ENCODE assay signal across 9 mouse cellular contexts in the genomic region with DNA sequence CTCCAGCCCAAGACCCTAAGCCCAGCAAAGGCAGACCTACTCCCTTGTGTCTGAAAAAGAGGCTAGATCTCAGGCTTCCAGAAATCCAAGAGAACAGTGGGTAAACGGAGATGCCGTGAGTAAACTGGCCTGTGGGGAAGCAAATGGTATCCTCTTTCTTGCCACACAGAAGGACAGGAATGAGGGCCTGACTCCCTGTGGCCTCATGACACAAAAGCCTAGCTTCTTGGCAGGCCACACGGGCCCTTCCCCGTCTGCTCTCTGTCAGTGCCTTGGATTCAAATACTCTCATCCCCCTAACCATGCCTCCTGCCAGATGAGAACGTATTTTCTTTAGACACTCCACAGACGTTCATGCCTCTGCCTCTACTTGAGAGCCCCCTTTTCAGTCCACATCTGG.
DNase-seq lines count a peak whose midpoint lies in the region; ATAC-seq and TF ChIP-seq lines count a peak whose summit lies in the region.
"Had no signal": no experiment of that assay in that cellular context is flagged by ENCODE, and none has a peak within 500 bp of the region (broad histone marks: within the 10 kb centered on the region; RNA-seq: fewer than 3 reads in every experiment).

No protein-coding gene starts in this region.

- no peaks in the 10 kb centered on the region for H3K4me1 ChIP-seq in forebrain, postnatal 0 days (ENCODE audit: insufficient read depth)
- peaks cover 12% of the 10 kb centered on the region; the same call in 1 of the 2 replicates for H3K4me1 ChIP-seq in forebrain, embryonic 15.5 days
- H3K4me1 ChIP-seq in lung, postnatal 0 days (ENCODE audit: insufficient read depth, low read depth, low read length): peaks cover 14% of the 10 kb centered on the region
- peaks cover 7% of the 10 kb centered on the region; the same call in 1 of the 2 replicates for H3K4me1 ChIP-seq in lung, adult 2 months (ENCODE audit: control insufficient read depth, insufficient read depth, low read length)
- H3K4me1 ChIP-seq in stomach, embryonic 15.5 days: peaks cover 26% of the 10 kb centered on the region; the same call in 1 of the 2 replicates

- DNase-seq in forebrain, postnatal 0 days: no peak
- DNase-seq in lung, postnatal 0 days (ENCODE audit: low spot score): peak; percentile 22
- DNase-seq in lung, adult 2 months: no peak
- DNase-seq in heart, postnatal 10 days: peak; percentile 51 to 52
- DNase-seq in spleen, postnatal 4 days (ENCODE audit: low spot score in 2 of 2): no peak
- no peak for DNase-seq in spleen, postnatal 14 days (ENCODE audit: low spot score in 2 of 2)
- DNase-seq: adrenal gland, adult 8-10 months had no signal

- no peak for TF ChIP-seq EP300 in lung, postnatal 0 days (IDR thresholded peaks at IDR 0.05)

- peaks cover 4% of the 10 kb centered on the region; the same call in 1 of the 2 replicates for H3K27me3 ChIP-seq in forebrain, postnatal 0 days (ENCODE audit: insufficient read depth, low read length)
- H3K27me3 ChIP-seq in forebrain, embryonic 15.5 days: no peaks in the 10 kb centered on the region
- H3K27me3 ChIP-seq in lung, postnatal 0 days (replicated peaks; ENCODE audit: insufficient read depth, low read length): no peaks in the 10 kb centered on the region
- H3K27me3 ChIP-seq in stomach, embryonic 15.5 days (replicated peaks): no peaks in the 10 kb centered on the region

- no peak overlapping the region for H3K4me2 ChIP-seq in forebrain, postnatal 0 days (ENCODE audit: low read depth)
- no peak overlapping the region for H3K4me2 ChIP-seq in forebrain, embryonic 15.5 days (replicated peaks)
- no peak overlapping the region for H3K4me2 ChIP-seq in lung, postnatal 0 days (replicated peaks; ENCODE audit: low read depth, low read length)
- H3K4me2 ChIP-seq in stomach, embryonic 15.5 days: no peak overlapping the region

- H3K9me3 ChIP-seq in forebrain, postnatal 0 days (ENCODE audit: low read length): no peaks in the 10 kb centered on the region; the same call in 1 of the 2 replicates
- 0 out of 2 replicates have a peak, but pooled peaks cover 6% of the 10 kb centered on the region for H3K9me3 ChIP-seq in forebrain, embryonic 15.5 days
- no peaks in the 10 kb centered on the region for H3K9me3 ChIP-seq in lung, postnatal 0 days (ENCODE audit: low read length)
- H3K9me3 ChIP-seq in stomach, embryonic 15.5 days: no peaks in the 10 kb centered on the region

- intact Hi-C loops in heart, postnatal 10 days (cut with DNase I): loop anchor here (5.0 kb wide), 2 partner anchors 77 to 243 kb away; partner anchors contain the start of gene Hunk

- peak; percentile 30; the same call in 1 of the 2 replicates for ATAC-seq in forebrain, postnatal 0 days
- no peak for ATAC-seq in forebrain, embryonic 15.5 days (replicated peaks)
- ATAC-seq in lung, postnatal 0 days: no peak
- peak; percentile 24; the same call in 1 of the 2 replicates for ATAC-seq in stomach, embryonic 15.5 days (ENCODE audit: insufficient read depth, low FRiP score, low read depth)

- H3K9ac ChIP-seq in forebrain, postnatal 0 days: no peak overlapping the region
- H3K9ac ChIP-seq in forebrain, embryonic 15.5 days (replicated peaks): no peak overlapping the region
- H3K9ac ChIP-seq in lung, postnatal 0 days (replicated peaks; ENCODE audit: low read depth): no peak overlapping the region
- no peak overlapping the region for H3K9ac ChIP-seq in stomach, embryonic 15.5 days

- no peak overlapping the region for H3K4me3 ChIP-seq in forebrain, postnatal 0 days (ENCODE audit: low read depth, low read length)
- H3K4me3 ChIP-seq in forebrain, embryonic 15.5 days: no peak overlapping the region
- no peak overlapping the region for H3K4me3 ChIP-seq in lung, postnatal 0 days (ENCODE audit: low read depth, low read length)
- H3K4me3 ChIP-seq in lung, adult 2 months (replicated peaks; ENCODE audit: extremely low read depth, low read depth, low read length): no peak overlapping the region
- no peak overlapping the region for H3K4me3 ChIP-seq in stomach, embryonic 15.5 days (replicated peaks)

- H3K27ac ChIP-seq in forebrain, postnatal 0 days (ENCODE audit: low read depth, low read length): no peak overlapping the region
- H3K27ac ChIP-seq in forebrain, embryonic 15.5 days (replicated peaks): no peak overlapping the region
- H3K27ac ChIP-seq in lung, postnatal 0 days (ENCODE audit: low read length): 0 out of 2 replicates have a peak overlapping the region, but pooled peaks have one; percentile 35
- peak overlapping the region; percentile 89 for H3K27ac ChIP-seq in stomach, embryonic 15.5 days

- WGBS in forebrain, postnatal 0 days: 24% methylated on average over 6 of the region's 6 CpGs
- 25% methylated on average over 6 of the region's 6 CpGs for WGBS in forebrain, embryonic 15.5 days
- WGBS in lung, postnatal 0 days: 45% methylated on average over 6 of the region's 6 CpGs
- 66% methylated on average over 6 of the region's 6 CpGs for WGBS in lung, adult 2 months
- WGBS in stomach, embryonic 15.5 days: 30% methylated on average over 6 of the region's 6 CpGs

- TF ChIP-seq CTCF in forebrain, postnatal 0 days (IDR thresholded peaks at IDR 0.05; ENCODE audit: low read depth): no peak
- TF ChIP-seq CTCF in lung, postnatal 0 days (IDR thresholded peaks at IDR 0.05): no peak
- no peak for TF ChIP-seq CTCF in lung, adult 2 months (IDR thresholded peaks at IDR 0.05; ENCODE audit: insufficient read depth, low read length)

- no peak for TF ChIP-seq POLR2A in lung, adult 2 months (IDR thresholded peaks at IDR 0.05; ENCODE audit: borderline replicate concordance, extremely low read depth, low read depth, low read length)

- no peaks in the 10 kb centered on the region for H3K36me3 ChIP-seq in forebrain, postnatal 0 days (ENCODE audit: insufficient read depth)
- H3K36me3 ChIP-seq in forebrain, embryonic 15.5 days: no peaks in the 10 kb centered on the region
- no peaks in the 10 kb centered on the region for H3K36me3 ChIP-seq in lung, postnatal 0 days (ENCODE audit: insufficient read depth, low read length)
- H3K36me3 ChIP-seq in stomach, embryonic 15.5 days: no peaks in the 10 kb centered on the region

Comparison
In these comparisons a context has a peak if more than half of its experiments do, and no peak if none do; other contexts are left out.
1. ATAC-seq: peak in forebrain, postnatal 0 days (single experiment) and stomach, embryonic 15.5 days (single experiment); none in forebrain, embryonic 15.5 days (single experiment) and lung, postnatal 0 days (single experiment).
2. DNase-seq: peak in lung, postnatal 0 days (single experiment) and heart, postnatal 10 days (2 of 2); none in forebrain, postnatal 0 days (single experiment), lung, adult 2 months (single experiment), spleen, postnatal 4 days (0 of 2) and spleen, postnatal 14 days (0 of 2).
3. H3K27ac ChIP-seq: peak in lung, postnatal 0 days (single experiment) and stomach, embryonic 15.5 days (single experiment); none in forebrain, postnatal 0 days (single experiment) and forebrain, embryonic 15.5 days (single experiment).